Mouse (Mus musculus) layer of hippocampus, adult 2 months (tissue): ENCODE measurements around the gene Cdc42ep3. TPM values are rescaled to one million over a fixed set of nuclear protein-coding genes. Genes with fewer than 3 reads are reported as not detected.

Source experiments
- DNase-seq, 2 experiments: peaks; one replicate each; pipeline ENCODE4 v3.0.0; 2022; ENCODE audit warnings: low spot score in 2 of 2
- H3K27ac ChIP-seq: fragments of 200-600 bp; 2 replicates; pipeline ENCODE4 v1.8.1; 2022
- H3K4me3 ChIP-seq: fragments of 200-600 bp; 2 replicates; pipeline ENCODE4 v1.8.1; 2022; ENCODE audit warnings: mild to moderate bottlenecking
- CTCF ChIP-seq: fragments of 200-600 bp; conservative IDR thresholded peaks from 2 replicates; pipeline ENCODE4 v1.8.1; 2022; ENCODE audit warnings: antibody characterized with exemption, mild to moderate bottlenecking, moderate library complexity
- total RNA-seq, 2 experiments: library from RNA; stranded (reverse); gene quantifications; 2 replicates each; pipeline ENCODE4 v1.2.3; 2021

Cdc42ep3 gene
- total RNA-seq, 2 experiments from 2014 or later, result 5.5 to 6.1 TPM

DNA sequence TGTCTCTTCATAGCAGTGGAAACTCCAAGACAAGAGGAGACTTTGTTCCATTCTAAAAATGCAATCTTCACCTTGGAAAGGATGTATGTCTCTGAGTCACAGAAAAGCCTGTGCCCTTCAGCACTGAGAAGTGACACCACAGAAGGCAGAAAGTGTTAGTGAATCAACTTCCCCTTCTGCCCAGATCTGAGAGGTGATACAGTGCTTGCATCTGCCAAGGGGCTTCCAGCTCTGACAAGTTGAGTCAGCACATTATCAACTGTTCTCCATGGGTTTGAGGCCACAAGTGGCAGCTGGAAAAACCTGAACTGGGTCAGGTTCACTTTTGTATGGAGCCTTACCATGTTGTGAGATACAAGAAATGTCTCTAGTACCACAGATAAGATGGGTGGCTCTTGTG is 55.9 kb downstream of the Cdc42ep3 start:
- Histone ChIP-seq H3K4me3 (no peak overlapping the region), H3K27ac (no peak overlapping the region)
- no peak for DNase-seq
- no peak for TF ChIP-seq CTCF

GRCm38 (mm10) chr17:79295926-79296325 is 59.0 kb downstream of the Cdc42ep3 start:
- Histone ChIP-seq H3K4me3 (no peak overlapping the region), H3K27ac (no peak overlapping the region)
- TF ChIP-seq CTCF, result no peak
- DNase-seq, result no peak

GRCm38 (mm10) chr17:79291672-79292071 is 63.2 kb downstream of the Cdc42ep3 start:
- DNase-seq, result no peak
- H3K4me3 ChIP-seq, result no peak overlapping the region
- no peak for TF ChIP-seq CTCF

DNA sequence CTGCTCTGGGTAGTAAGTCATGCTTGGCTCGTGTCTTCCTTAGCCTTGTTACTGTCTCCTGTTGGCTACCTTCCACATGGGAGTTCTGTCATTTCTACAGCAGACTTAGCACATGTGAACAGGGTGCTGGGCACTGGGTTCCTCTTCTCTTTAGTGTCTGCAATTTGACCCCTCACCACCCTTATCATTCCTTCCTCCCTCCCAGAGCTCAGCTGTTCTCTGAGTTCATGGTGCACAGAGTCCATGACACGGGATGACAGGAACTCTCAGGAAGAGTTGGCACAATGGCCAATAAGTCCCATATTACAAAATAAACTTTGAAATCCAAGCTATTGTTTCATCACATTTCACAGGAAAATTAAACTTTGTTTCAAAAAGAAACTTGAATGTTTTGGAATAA is 64.2 kb downstream of the Cdc42ep3 start:
- Histone ChIP-seq H3K27ac (no peak overlapping the region), H3K4me3 (no peak overlapping the region)
- no peak for DNase-seq
- TF ChIP-seq CTCF, result no peak

More at GRCm38 (mm10) chr17:79291672-79292071, 63.2 kb downstream of the Cdc42ep3 start:
- H3K27ac ChIP-seq, result no peak overlapping the region

GRCm38 (mm10) chr17:79287302-79287701 is 67.6 kb downstream of the Cdc42ep3 start:
- no peak for DNase-seq
- TF ChIP-seq CTCF, result no peak
- Histone ChIP-seq H3K4me3 (no peak overlapping the region), H3K27ac (no peak overlapping the region)

- H3K4me3 ChIP-seq, result no peak overlapping the region
- H3K27ac ChIP-seq, result no peak overlapping the region
- no peak for DNase-seq
- no peak for TF ChIP-seq CTCF
Measured at GRCm38 (mm10) chr17:79285030-79285601, 69.8 kb downstream of the Cdc42ep3 start.
